Mouse (Mus musculus) myocyte (in vitro differentiated cells): Measurements from ENCODE around the gene Rundc1.

Experiments
- MYOG ChIP-seq, 3 experiments: IDR thresholded peaks; one replicate each; pipeline ENCODE4 v1.6.1; 2011; ENCODE audit warnings: control low read depth in 2 of 3, low read depth in 2 of 3, mild to moderate bottlenecking in 2 of 3; ENCODE audit not compliant: insufficient read length in 2 of 3, control insufficient read depth in 1 of 3, insufficient read depth in 1 of 3
- POLR2A ChIP-seq: IDR thresholded peaks from one replicate; pipeline ENCODE4 v1.6.1; 2011; ENCODE audit warnings: low read depth, mild to moderate bottlenecking, control low read depth, moderate library complexity; ENCODE audit not compliant: insufficient read length
- POLR2AphosphoS2 ChIP-seq: IDR thresholded peaks from one replicate; pipeline ENCODE4 v1.6.1; 2011; ENCODE audit warnings: low read depth, control low read depth; ENCODE audit not compliant: insufficient read length
- REST ChIP-seq: IDR thresholded peaks from one replicate; pipeline ENCODE4 v1.6.1; 2011; ENCODE audit warnings: mild to moderate bottlenecking, control low read depth, moderate library complexity; ENCODE audit not compliant: insufficient read depth, insufficient read length

GRCm38 (mm10) chr11:101480912-101481311 is 56.0 kb downstream of the Rundc1 start:
- TF ChIP-seq REST (no peak), POLR2AphosphoS2 (no peak), POLR2A (no peak), MYOG (IDR thresholded peaks at IDR 0.05; ENCODE audit: control insufficient read depth in 1 of 3, insufficient read depth in 1 of 3, insufficient read length in 2 of 3, low read depth in 2 of 3) (no peak)
